Mouse (Mus musculus) heart, adult 2 months (tissue): ENCODE data around the gene March8.

Source experiments
- CTCF ChIP-seq: fragments of 200-600 bp; IDR thresholded peaks from 2 replicates; pipeline ENCODE4 v1.8.1; 2022; ENCODE audit warnings: antibody characterized with exemption, mild to moderate bottlenecking, moderate library complexity
- POLR2A ChIP-seq: fragments of 200-500 bp; IDR thresholded peaks from 2 replicates; pipeline ENCODE4 v1.6.1; 2011; ENCODE audit warnings: mild to moderate bottlenecking, low read depth, low read length, control low read depth; ENCODE audit not compliant: insufficient read depth

- peak; percentile 52 for TF ChIP-seq CTCF
- TF ChIP-seq POLR2A: no peak
These were observed 85.8 kb downstream of the March8 start for GRCm38 (mm10) chr6:116423664-116424063.
